Mouse (Mus musculus) central nervous system, embryonic 11.5 days (tissue): ENCODE data around the gene Gm10190. TPM values are rescaled to one million over a fixed set of nuclear protein-coding genes. Genes with fewer than 3 reads are reported as not detected.

Experiments used
- polyA plus RNA-seq: library from polyadenylated mRNA; depleted of rRNA; stranded (reverse); fragments of >200 nt; gene quantifications from 2 replicates; pipeline ENCODE4 v1.2.3, GENCODE M21; 2012; rRNA removed

Gene Gm10190
- polyA plus RNA-seq, result 0.28 and 0.72 TPM in 2 replicates

DNA sequence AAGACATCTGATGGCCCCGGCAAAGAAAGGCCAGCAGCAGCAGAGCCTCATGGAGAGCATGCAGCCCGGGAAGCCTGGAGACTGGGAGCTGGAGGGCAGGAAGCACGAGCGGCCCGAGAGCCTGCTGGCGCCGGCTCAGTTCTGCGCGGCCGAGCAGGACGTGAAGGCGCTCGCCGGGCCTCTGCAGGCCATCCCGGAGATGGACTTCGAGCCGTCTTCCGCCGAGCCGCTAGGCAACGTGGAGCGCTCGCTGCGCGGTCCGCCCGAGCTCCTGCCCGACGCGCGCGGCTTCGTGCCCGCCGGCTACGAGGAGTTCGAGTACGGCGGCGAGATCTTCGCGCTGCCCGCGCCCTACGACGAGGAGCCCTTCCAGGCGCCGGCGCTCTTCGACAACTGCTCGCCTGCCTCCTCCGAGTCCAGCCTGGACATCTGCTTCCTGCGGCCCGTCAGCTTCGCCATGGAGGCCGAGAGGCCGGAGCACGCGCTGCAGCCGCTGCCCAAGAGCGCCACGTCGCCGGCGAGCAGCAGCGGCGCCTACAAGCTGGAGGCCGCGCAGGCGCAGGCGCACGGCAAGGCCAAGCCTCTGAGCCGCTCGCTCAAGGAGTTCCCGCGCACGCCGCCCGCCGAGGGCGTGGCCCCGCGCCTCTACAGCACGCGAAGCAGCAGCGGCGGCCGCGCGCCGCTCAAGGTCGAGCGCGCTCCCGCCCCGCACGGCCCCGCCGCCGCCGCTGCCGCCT lies at the start of gene Gm10190:
Gene Gm10190 (minus strand): TSS at position 553 of the 737 bp plus-strand sequence.

Other genes starting within 250 kb of the Gm10190 start
- 5.5 and 8.1 TPM in 2 replicates for gene Galm, start 246.1 kb downstream of the Gm10190 start, polyA plus RNA-seq
- 567 and 647 TPM in 2 replicates for gene Srsf7, start 166.2 kb downstream of the Gm10190 start, polyA plus RNA-seq
- gene Ttc39d, start 166.1 kb downstream of the Gm10190 start, polyA plus RNA-seq, result 0.06 and 0.10 TPM in 2 replicates
- gene Gemin6, start 149.1 kb downstream of the Gm10190 start, polyA plus RNA-seq, result 26.0 and 26.9 TPM in 2 replicates
- gene Morn2, start 83.3 kb downstream of the Gm10190 start, polyA plus RNA-seq, result 17.1 and 20.1 TPM in 2 replicates
- gene Dhx57, start 83.1 kb downstream of the Gm10190 start, polyA plus RNA-seq, result 38.0 and 39.4 TPM in 2 replicates
- gene Arhgef33, start 66.1 kb downstream of the Gm10190 start, polyA plus RNA-seq, result 0.63 and 1.1 TPM in 2 replicates
- 8.3 and 14.1 TPM in 2 replicates for gene Sos1, start 106.9 kb upstream of the Gm10190 start, polyA plus RNA-seq
- 1.1 and 1.3 TPM in 2 replicates for gene Cdkl4, start 204.3 kb upstream of the Gm10190 start, polyA plus RNA-seq